Mouse (Mus musculus) CH12.LX (cell line): Measurements from ENCODE around the gene Armc3.

Experiments used
- CHD1 ChIP-seq: IDR thresholded peaks from 2 replicates; pipeline ENCODE4 v1.6.1; 2012; ENCODE audit warnings: low read depth, low read length, improper control_type of control experiment, inconsistent platforms
- CTCF ChIP-seq, 2 experiments: IDR thresholded peaks in 1 of 2; conservative IDR thresholded peaks in 1 of 2; 2 replicates each; pipeline ENCODE4 v1.5.1; 2011 to 2012; ENCODE audit warnings: low read depth in 2 of 2, low read length in 2 of 2, improper control_type of control experiment in 1 of 2, inconsistent platforms in 1 of 2, mild to moderate bottlenecking in 1 of 2, moderate library complexity in 1 of 2
- ELF1 ChIP-seq: IDR thresholded peaks from 2 replicates; pipeline ENCODE4 v1.6.1; 2014; ENCODE audit warnings: low read depth, mild to moderate bottlenecking, inconsistent platforms, low read length, improper control_type of control experiment
- HCFC1 ChIP-seq: IDR thresholded peaks from 2 replicates; pipeline ENCODE4 v1.6.1; 2012; ENCODE audit warnings: low read depth, mild to moderate bottlenecking, inconsistent platforms, low read length, improper control_type of control experiment
- MAX ChIP-seq: IDR thresholded peaks from 2 replicates; pipeline ENCODE4 v1.6.1; 2011; ENCODE audit warnings: low read length, improper control_type of control experiment
- POLR2A ChIP-seq: IDR thresholded peaks from 2 replicates; pipeline ENCODE4 v1.6.1; 2011; ENCODE audit warnings: low read depth, mild to moderate bottlenecking, improper control_type of control experiment, low read length
- TBP ChIP-seq: conservative IDR thresholded peaks from 2 replicates; pipeline ENCODE4 v1.6.1; 2011; ENCODE audit warnings: low read depth, low read length, improper control_type of control experiment

DNA sequence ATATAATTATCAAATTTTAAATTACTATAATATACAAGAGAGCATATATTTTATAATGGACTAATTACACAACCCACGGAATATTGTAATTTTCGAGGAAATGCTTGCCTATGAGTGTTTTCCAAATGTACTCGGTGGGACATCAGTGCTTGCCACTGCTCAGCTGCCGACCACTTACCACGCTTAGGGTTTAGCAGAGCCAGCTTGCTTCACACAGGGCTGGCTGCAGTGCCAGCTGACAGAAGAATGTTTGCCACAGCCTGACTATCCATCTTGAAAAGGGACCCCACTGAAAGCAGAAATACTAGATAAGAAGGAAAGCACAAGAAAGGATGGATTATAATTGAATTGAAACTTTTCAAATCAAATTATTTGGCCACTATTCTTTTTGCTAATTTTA lies 39.6 kb upstream of the Armc3 start:
- no peak for TF ChIP-seq POLR2A
- TF ChIP-seq ELF1 = no peak
- TF ChIP-seq CHD1 = no peak
- no peak for TF ChIP-seq HCFC1
- TF ChIP-seq TBP = no peak
- TF ChIP-seq MAX = no peak
- no peak for TF ChIP-seq CTCF (conservative IDR thresholded peaks at IDR 0.05 in 1 of 2, IDR thresholded peaks at IDR 0.05 in 1 of 2; ENCODE audit: low read depth in 2 of 2, low read length in 2 of 2)
